Mouse (Mus musculus): ENCODE data around the gene Phf5a. TPM values are rescaled to one million over a fixed set of nuclear protein-coding genes. Genes with fewer than 3 reads are reported as not detected.

The Phf5a gene
- polyA plus RNA-seq, 1 experiment from 2014 or later: 103 TPM

DNA sequence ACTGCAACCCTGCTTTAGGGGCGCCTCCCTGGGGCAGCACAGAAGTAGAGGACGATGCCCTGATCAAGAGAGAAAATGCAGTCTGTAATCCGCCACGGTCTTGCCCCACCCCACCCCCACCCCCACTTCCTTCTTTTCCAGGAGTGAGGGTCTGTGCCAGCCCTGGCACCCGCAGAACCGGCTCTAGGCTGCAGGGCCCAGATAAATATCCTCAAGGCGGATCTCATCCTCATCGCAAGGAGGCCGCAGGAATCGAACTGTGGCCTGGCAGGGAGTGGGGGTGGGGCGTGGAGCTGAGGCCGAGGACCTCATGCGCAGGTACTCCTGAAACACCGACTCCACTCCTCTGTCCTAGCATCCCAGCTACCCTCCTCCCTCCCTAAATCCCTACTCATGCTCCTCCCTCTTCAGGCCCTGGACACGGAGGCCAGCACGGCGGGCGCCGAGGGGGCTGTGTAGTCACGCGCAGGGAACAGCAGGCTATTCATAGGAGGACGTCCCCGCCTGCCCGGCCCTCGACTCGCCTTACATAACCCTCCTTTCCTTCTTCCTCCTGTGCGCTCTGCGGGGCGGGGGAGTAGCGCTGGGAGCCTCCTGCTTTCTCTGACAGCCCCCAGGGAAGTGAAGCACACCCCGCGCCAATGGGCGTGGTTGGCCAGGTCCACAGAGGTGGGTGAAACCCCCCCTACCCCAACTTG lies 35.4 kb downstream of the Phf5a start:
- Histone ChIP-seq H3K9me3 (replicated peaks; ENCODE audit: control insufficient read depth, low read length) (no peaks in the 10 kb centered on the region), H3K4me3 (ENCODE audit: low read length) (peak overlapping the region; percentile 43), H3K27ac (ENCODE audit: low read length) (peak overlapping the region; percentile 89), H3K27me3 (ENCODE audit: control insufficient read depth, insufficient read depth, low read length) (no peaks in the 10 kb centered on the region), H3K36me3 (ENCODE audit: control insufficient read depth, insufficient read depth) (no peaks in the 10 kb centered on the region), H3K9ac (ENCODE audit: low read length) (peak overlapping the region; percentile 74), H3K4me1 (ENCODE audit: control insufficient read depth, insufficient read depth, low read length) (peaks cover 71% of the 10 kb centered on the region), H3K4me2 (ENCODE audit: low read depth, low read length) (peak overlapping the region; percentile 72)
- ATAC-seq (replicated peaks; ENCODE audit: extremely low read depth, insufficient read depth, low FRiP score): peak; percentile 82
- 1% methylated on average over 33 of the region's 33 CpGs for WGBS

DNA sequence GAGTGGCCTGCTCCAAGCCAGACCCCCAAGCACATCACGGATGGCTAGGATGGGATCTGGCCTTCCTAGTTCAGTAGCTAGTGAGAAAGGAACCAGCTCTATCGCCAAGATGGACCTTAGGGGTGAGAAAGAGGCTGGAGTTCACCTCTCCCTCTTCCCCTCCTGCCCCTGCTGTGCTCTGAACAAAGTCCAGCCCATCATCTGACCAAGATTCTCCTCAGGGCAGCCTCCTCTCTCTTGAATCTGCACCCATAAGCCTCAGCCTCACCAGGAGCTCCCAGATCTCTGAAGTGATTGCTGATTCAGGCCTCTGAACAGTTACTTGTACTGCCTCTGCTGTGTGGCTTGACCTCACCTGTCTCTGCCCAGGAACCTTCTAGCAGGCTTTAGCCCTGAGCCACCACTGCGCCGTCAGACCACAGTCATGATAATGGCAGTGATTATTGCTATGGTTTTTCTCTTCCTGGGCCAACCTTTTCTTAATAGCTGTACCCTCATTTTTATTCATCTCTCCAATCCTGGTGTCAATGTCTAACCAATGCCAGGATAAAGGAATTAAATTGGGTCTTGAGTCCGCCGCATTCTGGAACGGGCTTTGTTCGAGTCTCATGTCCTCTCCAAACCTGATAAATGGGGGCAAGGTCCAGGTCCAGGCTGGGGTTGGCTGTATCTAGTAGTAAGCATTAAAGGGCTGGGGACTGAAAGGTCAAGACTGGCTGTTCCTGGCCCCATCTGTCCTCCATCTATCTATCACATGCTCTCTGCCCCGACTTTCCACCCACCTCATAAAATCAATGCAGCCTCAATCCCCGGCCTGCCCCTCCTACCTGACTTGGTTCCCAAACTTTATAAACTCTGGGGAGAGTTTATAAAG lies 36.5 kb downstream of the Phf5a start:
- no peaks in the 10 kb centered on the region for H3K9me3 ChIP-seq (replicated peaks; ENCODE audit: control insufficient read depth, low read length)
- H3K9ac ChIP-seq (ENCODE audit: low read length): peak overlapping the region; percentile 74
- H3K4me1 ChIP-seq (ENCODE audit: control insufficient read depth, insufficient read depth, low read length): peaks cover 69% of the 10 kb centered on the region
- H3K27me3 ChIP-seq (ENCODE audit: control insufficient read depth, insufficient read depth, low read length): no peaks in the 10 kb centered on the region
- no peaks in the 10 kb centered on the region for H3K36me3 ChIP-seq (ENCODE audit: control insufficient read depth, insufficient read depth)
- no peak for ATAC-seq (replicated peaks; ENCODE audit: extremely low read depth, insufficient read depth, low FRiP score)
- no peak overlapping the region for H3K4me3 ChIP-seq (ENCODE audit: low read length)
- H3K4me2 ChIP-seq (ENCODE audit: low read depth, low read length): no peak overlapping the region
- 73% methylated on average over 10 of the region's 10 CpGs for WGBS
- peak overlapping the region; percentile 76 for H3K27ac ChIP-seq (ENCODE audit: low read length)

DNA sequence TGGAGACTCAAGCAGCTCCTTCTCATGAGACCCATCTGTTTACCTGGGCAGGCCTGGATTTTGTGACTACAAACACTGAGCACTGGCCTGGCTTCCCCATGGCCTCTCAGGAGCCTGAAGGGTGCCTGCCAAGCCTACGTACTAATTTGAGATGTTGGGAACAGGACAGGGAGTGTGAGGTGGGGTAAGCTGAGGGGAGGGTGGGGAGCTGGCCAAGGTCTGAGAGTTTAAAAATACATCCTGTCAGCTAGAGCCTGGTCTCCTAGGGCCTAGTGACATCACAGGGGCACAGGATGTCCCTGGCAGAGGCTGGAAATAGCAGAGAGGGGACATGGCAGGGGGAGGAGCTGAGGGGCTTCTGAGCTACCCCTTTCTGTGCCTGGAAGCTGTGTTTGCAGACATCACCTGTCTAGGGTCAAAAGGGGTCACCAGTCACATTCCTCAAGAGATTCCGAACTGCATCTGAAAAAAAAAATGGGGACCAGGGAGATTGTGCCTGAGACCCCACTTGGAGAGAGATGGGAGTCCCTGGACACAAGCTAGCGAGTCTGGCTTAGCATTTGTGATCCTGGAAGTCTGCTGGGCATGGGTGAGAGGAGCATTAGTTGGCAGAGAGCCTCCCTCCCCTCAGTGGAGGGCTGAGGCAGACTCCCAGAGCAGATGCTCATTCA lies 37.4 kb downstream of the Phf5a start:
- no peaks in the 10 kb centered on the region for H3K27me3 ChIP-seq (ENCODE audit: control insufficient read depth, insufficient read depth, low read length)
- peaks cover 60% of the 10 kb centered on the region for H3K4me1 ChIP-seq (ENCODE audit: control insufficient read depth, insufficient read depth, low read length)
- no peaks in the 10 kb centered on the region for H3K36me3 ChIP-seq (ENCODE audit: control insufficient read depth, insufficient read depth)
- H3K9me3 ChIP-seq (replicated peaks; ENCODE audit: control insufficient read depth, low read length): no peaks in the 10 kb centered on the region
- 41% methylated on average over 3 of the region's 3 CpGs for WGBS
- peak; percentile 63 for ATAC-seq (replicated peaks; ENCODE audit: extremely low read depth, insufficient read depth, low FRiP score)
- H3K4me3 ChIP-seq (ENCODE audit: low read length): no peak overlapping the region
- peak overlapping the region; percentile 76 for H3K27ac ChIP-seq (ENCODE audit: low read length)
- H3K4me2 ChIP-seq (ENCODE audit: low read depth, low read length): no peak overlapping the region
- peak overlapping the region; percentile 45; the same call in 1 of the 2 replicates for H3K9ac ChIP-seq (ENCODE audit: low read length)

DNA sequence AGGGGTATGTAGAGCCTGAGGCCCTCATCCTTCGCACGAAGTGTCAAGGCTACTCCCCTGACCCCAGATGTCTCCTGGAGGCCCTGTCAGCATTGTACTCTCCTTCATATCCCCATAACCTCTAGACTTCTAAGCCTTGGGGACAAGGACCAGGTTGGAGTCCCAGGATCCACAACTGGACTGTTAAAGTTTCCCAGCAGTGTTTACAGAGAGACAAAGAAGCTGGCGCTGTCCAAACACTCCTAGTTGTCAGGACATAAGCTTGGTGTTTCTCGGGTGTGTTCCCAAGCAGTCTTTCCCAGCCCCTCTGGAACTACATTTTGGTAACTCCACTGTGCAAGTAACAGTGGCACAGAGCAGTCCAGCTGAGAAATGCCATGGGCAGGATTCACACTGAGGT lies 38.2 kb downstream of the Phf5a start:
- H3K9me3 ChIP-seq (replicated peaks; ENCODE audit: control insufficient read depth, low read length): no peaks in the 10 kb centered on the region
- peaks cover 52% of the 10 kb centered on the region for H3K4me1 ChIP-seq (ENCODE audit: control insufficient read depth, insufficient read depth, low read length)
- H3K27me3 ChIP-seq (ENCODE audit: control insufficient read depth, insufficient read depth, low read length): no peaks in the 10 kb centered on the region

DNA sequence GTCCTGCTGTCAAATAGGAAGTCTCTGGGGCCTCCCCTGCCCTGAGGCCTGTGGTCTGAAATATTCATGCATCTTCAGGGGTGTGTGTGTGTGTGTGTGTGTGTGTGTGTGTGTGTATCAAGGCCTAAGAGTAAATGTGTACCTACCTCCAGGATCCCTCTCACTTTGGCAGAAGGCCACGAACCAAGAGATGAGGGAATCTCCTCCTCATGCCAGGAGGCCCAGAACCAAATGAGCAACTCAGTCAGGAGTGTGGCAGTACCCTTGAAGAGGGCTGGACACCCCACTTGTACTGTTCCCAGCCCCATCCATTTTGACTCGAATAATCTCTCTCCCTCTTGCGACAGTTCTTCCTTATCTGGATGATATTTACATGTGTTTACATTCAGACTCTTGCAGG lies 39.5 kb downstream of the Phf5a start:
- Histone ChIP-seq H3K9me3 (replicated peaks; ENCODE audit: control insufficient read depth, low read length) (no peaks in the 10 kb centered on the region), H3K27me3 (ENCODE audit: control insufficient read depth, insufficient read depth, low read length) (no peaks in the 10 kb centered on the region), H3K4me3 (ENCODE audit: low read length) (no peak overlapping the region), H3K9ac (ENCODE audit: low read length) (no peak overlapping the region), H3K4me2 (ENCODE audit: low read depth, low read length) (no peak overlapping the region), H3K36me3 (ENCODE audit: control insufficient read depth, insufficient read depth) (no peaks in the 10 kb centered on the region), H3K4me1 (ENCODE audit: control insufficient read depth, insufficient read depth, low read length) (peaks cover 47% of the 10 kb centered on the region), H3K27ac (ENCODE audit: low read length) (no peak overlapping the region)
- ATAC-seq (replicated peaks; ENCODE audit: extremely low read depth, insufficient read depth, low FRiP score): no peak
- 79% methylated on average over 3 of the region's 3 CpGs for WGBS

More for the DNA sequence above, 38.2 kb downstream of the Phf5a start:
- Histone ChIP-seq H3K9ac (ENCODE audit: low read length) (no peak overlapping the region), H3K4me3 (ENCODE audit: low read length) (no peak overlapping the region), H3K4me2 (ENCODE audit: low read depth, low read length) (no peak overlapping the region), H3K27ac (ENCODE audit: low read length) (peak overlapping the region; percentile 76), H3K36me3 (ENCODE audit: control insufficient read depth, insufficient read depth) (no peaks in the 10 kb centered on the region)
- no peak for ATAC-seq (replicated peaks; ENCODE audit: extremely low read depth, insufficient read depth, low FRiP score)
- WGBS: 81% methylated on average over 4 of the region's 4 CpGs

DNA sequence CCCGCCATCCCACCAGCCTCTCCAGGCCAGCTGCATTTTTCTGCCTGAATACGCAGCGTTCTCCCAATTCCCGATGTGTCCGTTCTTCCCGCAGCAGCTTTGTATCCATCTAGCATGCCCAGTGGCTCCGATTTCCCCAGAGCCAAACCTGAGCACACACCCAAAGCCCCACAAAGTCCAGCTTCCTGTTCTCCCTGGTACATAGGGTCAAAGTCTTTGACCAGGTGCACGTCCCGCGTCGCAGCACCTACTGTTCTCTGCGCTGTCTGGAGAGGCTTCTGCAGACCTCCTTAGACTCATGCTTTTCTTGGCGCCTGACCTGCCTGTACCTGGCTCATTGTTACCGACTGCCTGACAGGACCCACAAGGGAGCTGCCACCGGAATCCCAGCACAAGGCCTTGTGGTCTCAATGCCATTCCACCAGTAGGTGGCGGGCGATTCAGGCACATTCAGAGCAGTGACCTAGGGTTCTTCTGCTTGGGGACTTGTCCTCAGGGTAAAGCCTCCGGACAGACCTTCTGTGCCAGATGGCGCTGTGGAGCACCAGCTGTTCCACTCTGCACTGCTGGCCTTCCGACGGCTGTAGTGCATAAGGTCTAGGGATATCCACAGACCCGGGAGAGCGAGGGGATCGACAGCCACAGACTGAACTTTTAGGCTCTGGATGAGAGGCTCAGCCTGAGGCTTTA lies 40.4 kb downstream of the Phf5a start:
- Histone ChIP-seq H3K27ac (ENCODE audit: low read length) (no peak overlapping the region), H3K36me3 (ENCODE audit: control insufficient read depth, insufficient read depth) (no peaks in the 10 kb centered on the region), H3K4me1 (ENCODE audit: control insufficient read depth, insufficient read depth, low read length) (peaks cover 39% of the 10 kb centered on the region), H3K4me3 (ENCODE audit: low read length) (no peak overlapping the region), H3K4me2 (ENCODE audit: low read depth, low read length) (peak overlapping the region; percentile 19; the same call in 1 of the 2 replicates), H3K27me3 (ENCODE audit: control insufficient read depth, insufficient read depth, low read length) (no peaks in the 10 kb centered on the region), H3K9ac (ENCODE audit: low read length) (peak overlapping the region; percentile 47; the same call in 1 of the 2 replicates), H3K9me3 (replicated peaks; ENCODE audit: control insufficient read depth, low read length) (no peaks in the 10 kb centered on the region)
- WGBS: 17% methylated on average over 24 of the region's 24 CpGs
- ATAC-seq (replicated peaks; ENCODE audit: extremely low read depth, insufficient read depth, low FRiP score): peak; percentile 80

DNA sequence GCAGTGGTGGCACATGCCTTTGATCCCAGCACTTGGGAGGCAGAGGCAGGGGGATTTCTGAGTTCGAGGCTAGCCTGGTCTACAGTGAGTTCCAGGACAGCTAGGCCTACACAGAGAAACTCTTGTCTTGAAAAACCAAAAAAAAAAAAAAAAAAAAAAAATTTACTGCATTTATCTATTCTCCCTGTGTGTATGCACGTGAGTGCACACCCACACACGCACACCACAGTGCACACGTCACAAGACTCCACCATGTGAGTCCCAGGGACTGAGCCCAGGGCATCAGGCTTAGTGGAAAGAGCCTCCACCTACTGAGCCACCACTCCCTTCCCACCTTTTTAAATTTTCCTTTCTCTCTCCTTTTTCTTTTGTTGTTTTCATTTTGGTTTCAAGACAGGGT lies 41.2 kb downstream of the Phf5a start:
- Histone ChIP-seq H3K36me3 (ENCODE audit: control insufficient read depth, insufficient read depth) (peaks cover 5% of the 10 kb centered on the region), H3K9me3 (replicated peaks; ENCODE audit: control insufficient read depth, low read length) (no peaks in the 10 kb centered on the region), H3K4me2 (ENCODE audit: low read depth, low read length) (no peak overlapping the region), H3K27ac (ENCODE audit: low read length) (no peak overlapping the region), H3K9ac (ENCODE audit: low read length) (no peak overlapping the region), H3K27me3 (ENCODE audit: control insufficient read depth, insufficient read depth, low read length) (no peaks in the 10 kb centered on the region), H3K4me1 (ENCODE audit: control insufficient read depth, insufficient read depth, low read length) (peaks cover 31% of the 10 kb centered on the region), H3K4me3 (ENCODE audit: low read length) (no peak overlapping the region)
- WGBS: 88% methylated on average over 4 of the region's 4 CpGs
- ATAC-seq (replicated peaks; ENCODE audit: extremely low read depth, insufficient read depth, low FRiP score): no peak

DNA sequence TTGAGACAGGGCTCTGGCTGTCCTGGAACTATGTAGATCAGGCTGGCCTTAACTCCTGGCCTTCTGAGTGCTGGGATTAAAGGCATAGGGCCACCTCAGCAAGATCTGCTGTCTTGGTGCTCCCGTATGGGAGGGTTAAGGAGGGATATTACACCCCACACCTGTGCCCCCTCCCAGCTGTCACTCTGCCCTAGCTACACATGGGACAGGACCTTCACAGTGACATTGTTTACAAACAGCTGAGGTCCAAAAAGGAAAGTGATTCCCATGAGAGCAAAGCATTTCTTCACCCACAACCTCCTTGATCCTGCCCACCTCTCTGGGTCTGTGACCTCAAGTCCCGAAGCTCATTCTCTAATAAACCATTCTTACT lies 42.5 kb downstream of the Phf5a start:
- H3K4me1 ChIP-seq (ENCODE audit: control insufficient read depth, insufficient read depth, low read length): peaks cover 20% of the 10 kb centered on the region
- H3K4me3 ChIP-seq (ENCODE audit: low read length): no peak overlapping the region
- peaks cover 12% of the 10 kb centered on the region for H3K36me3 ChIP-seq (ENCODE audit: control insufficient read depth, insufficient read depth)
- H3K27ac ChIP-seq (ENCODE audit: low read length): no peak overlapping the region
- no peak overlapping the region for H3K9ac ChIP-seq (ENCODE audit: low read length)
- no peaks in the 10 kb centered on the region for H3K9me3 ChIP-seq (replicated peaks; ENCODE audit: control insufficient read depth, low read length)
- H3K4me2 ChIP-seq (ENCODE audit: low read depth, low read length): no peak overlapping the region
- no peak for ATAC-seq (replicated peaks; ENCODE audit: extremely low read depth, insufficient read depth, low FRiP score)
- WGBS: 61% methylated on average over 2 of the region's 2 CpGs
- H3K27me3 ChIP-seq (ENCODE audit: control insufficient read depth, insufficient read depth, low read length): no peaks in the 10 kb centered on the region

Data from heart, embryonic 16.5 days (tissue).